Mouse (Mus musculus) myocyte (in vitro differentiated cells): ENCODE measurements at regions not wholly inside any gene's neighbourhood (a gene's known extent, or its start where the extent isn't known, plus 50 kb on each side); places are given as distances from the start of the nearest gene placed in this dataset.

Experiments used
- E2F4 ChIP-seq: IDR thresholded peaks from one replicate; pipeline ENCODE4 v1.6.1; 2011; ENCODE audit warnings: mild to moderate bottlenecking, control low read depth, moderate library complexity; ENCODE audit not compliant: insufficient read depth
- POLR2A ChIP-seq: IDR thresholded peaks from one replicate; pipeline ENCODE4 v1.6.1; 2011; ENCODE audit warnings: low read depth, mild to moderate bottlenecking, control low read depth, moderate library complexity; ENCODE audit not compliant: insufficient read length

GRCm38 (mm10) chr3:115655020-115655419 is 59.9 kb downstream of the S1pr1 start:
- TF ChIP-seq POLR2A (no peak), E2F4 (no peak)
